Mouse (Mus musculus) embryonic facial prominence, embryonic 15.5 days (tissue): ENCODE results near the gene Dlec1. TPM values are rescaled to one million over a fixed set of nuclear protein-coding genes. Genes with fewer than 3 reads are reported as not detected.

Experiments used
- ATAC-seq: fragments of 200-750 bp; cut with Nextera tagmentation; 2 replicates; pipeline ENCODE4 v1.8.0; 2017; ENCODE audit warnings: low read depth, moderate TSS enrichment; ENCODE audit not compliant: insufficient number of reproducible peaks, low FRiP score, low TSS enrichment
- H3K27ac ChIP-seq: fragments of 300-500 bp; sonication (generic); replicated peaks from 2 replicates; pipeline ENCODE4 v1.5.1; 2015; ENCODE audit warnings: mild to moderate bottlenecking, inconsistent platforms
- H3K27me3 ChIP-seq: fragments of 300-500 bp; sonication (generic); 2 replicates; pipeline ENCODE4 v1.6.1; 2015; ENCODE audit warnings: inconsistent platforms
- H3K36me3 ChIP-seq: fragments of 300-500 bp; sonication (generic); 2 replicates; pipeline ENCODE4 v1.6.1; 2015; ENCODE audit warnings: mild to moderate bottlenecking, inconsistent platforms
- H3K4me1 ChIP-seq: fragments of 300-500 bp; sonication (generic); 2 replicates; pipeline ENCODE4 v1.6.1; 2015; ENCODE audit warnings: inconsistent platforms
- H3K4me2 ChIP-seq: fragments of 300-500 bp; sonication (generic); replicated peaks from 2 replicates; pipeline ENCODE4 v1.6.1; 2015; ENCODE audit warnings: mild to moderate bottlenecking, inconsistent platforms
- H3K4me3 ChIP-seq: fragments of 300-500 bp; sonication (generic); replicated peaks from 2 replicates; pipeline ENCODE4 v1.5.1; 2015; ENCODE audit warnings: mild to moderate bottlenecking, inconsistent platforms
- H3K9ac ChIP-seq: fragments of 300-500 bp; sonication (generic); 2 replicates; pipeline ENCODE4 v1.6.1; 2015; ENCODE audit warnings: inconsistent platforms
- H3K9me3 ChIP-seq: fragments of 300-500 bp; sonication (generic); replicated peaks from 2 replicates; pipeline ENCODE4 v1.6.1; 2016; ENCODE audit warnings: inconsistent platforms
- WGBS: fragments of 180-500 bp; shearing (Covaris S2); methylation state at CpG from one replicate; pipeline ENCODE4 v1.1.7; 2015; 5-methylcytosine and 5-hydroxymethylcytosine counted together
- polyA plus RNA-seq: library from polyadenylated mRNA; unstranded; fragments of >200 nt; fragmentation: Nextera tagmentation; extraction: Ambion mirVana; gene quantifications from 2 replicates; pipeline ENCODE4 v1.2.1, GENCODE M21; 2015

The Dlec1 gene
- polyA plus RNA-seq, 1 experiment from 2014 or later, result 3.5 TPM

GRCm38 (mm10) chr9:119165548-119165947, 63.3 kb downstream of the Dlec1 start:
- no peak overlapping the region for H3K9ac ChIP-seq
- ATAC-seq, result no peak
- 91% methylated on average over 6 of the region's 6 CpGs for WGBS

GRCm38 (mm10) chr9:119167608-119168007, 65.3 kb downstream of the Dlec1 start:
- Histone ChIP-seq H3K27ac (no peak overlapping the region), H3K4me2 (no peak overlapping the region), H3K9ac (no peak overlapping the region), H3K9me3 (no peaks in the 10 kb centered on the region), H3K36me3 (no peaks in the 10 kb centered on the region), H3K4me3 (no peak overlapping the region), H3K27me3 (no peaks in the 10 kb centered on the region), H3K4me1 (no peaks in the 10 kb centered on the region)
- ATAC-seq, result no peak
- 88% methylated on average over 2 of the region's 2 CpGs for WGBS

More at GRCm38 (mm10) chr9:119165548-119165947, 63.3 kb downstream of the Dlec1 start:
- H3K36me3 ChIP-seq, result no peaks in the 10 kb centered on the region
- H3K9me3 ChIP-seq, result no peaks in the 10 kb centered on the region
- no peak overlapping the region for H3K27ac ChIP-seq
- no peak overlapping the region for H3K4me3 ChIP-seq
- no peaks in the 10 kb centered on the region for H3K27me3 ChIP-seq
- no peak overlapping the region for H3K4me2 ChIP-seq
- H3K4me1 ChIP-seq, result no peaks in the 10 kb centered on the region

- ATAC-seq, result no peak
- Histone ChIP-seq H3K9me3 (no peaks in the 10 kb centered on the region), H3K4me3 (no peak overlapping the region), H3K4me2 (no peak overlapping the region), H3K27ac (no peak overlapping the region), H3K27me3 (no peaks in the 10 kb centered on the region), H3K4me1 (peaks cover 14% of the 10 kb centered on the region), H3K9ac (no peak overlapping the region), H3K36me3 (no peaks in the 10 kb centered on the region)
- WGBS, result 90% methylated on average over 11 of the region's 11 CpGs
Measured at GRCm38 (mm10) chr9:119179292-119179691, 77.0 kb downstream of the Dlec1 start.

- Histone ChIP-seq H3K4me1 (peaks cover 14% of the 10 kb centered on the region), H3K9ac (no peak overlapping the region), H3K27ac (0 out of 2 replicates have a peak overlapping the region, but pooled peaks have one; percentile 25), H3K36me3 (no peaks in the 10 kb centered on the region), H3K4me3 (no peak overlapping the region), H3K9me3 (no peaks in the 10 kb centered on the region), H3K4me2 (no peak overlapping the region), H3K27me3 (no peaks in the 10 kb centered on the region)
- WGBS, result 32% methylated on average over 3 of the region's 3 CpGs
- ATAC-seq, result no peak
Measured at GRCm38 (mm10) chr9:119181241-119181728, 79.0 kb downstream of the Dlec1 start.

- WGBS, result 33% methylated on average over 11 of the region's 11 CpGs
- Histone ChIP-seq H3K4me1 (no peaks in the 10 kb centered on the region), H3K4me2 (no peak overlapping the region), H3K27ac (no peak overlapping the region), H3K9me3 (no peaks in the 10 kb centered on the region), H3K36me3 (no peaks in the 10 kb centered on the region), H3K27me3 (no peaks in the 10 kb centered on the region), H3K4me3 (no peak overlapping the region), H3K9ac (no peak overlapping the region)
- ATAC-seq, result no peak; the same call in 1 of the 2 replicates
Measured at GRCm38 (mm10) chr9:119192202-119192990, 90.1 kb downstream of the Dlec1 start.

Other genes starting within 250 kb of the Dlec1 start
- gene Ctdspl, start 176.0 kb upstream of the Dlec1 start, polyA plus RNA-seq, result 18.5 and 19.2 TPM in 2 replicates
- gene Vill, start 49.7 kb upstream of the Dlec1 start, polyA plus RNA-seq, result 17.1 and 19.0 TPM in 2 replicates
- gene Plcd1, start 9.0 kb upstream of the Dlec1 start, polyA plus RNA-seq, result 48.7 and 49.1 TPM in 2 replicates
- gene Acaa1b, start 54.6 kb downstream of the Dlec1 start, polyA plus RNA-seq, result 2.1 and 3.0 TPM in 2 replicates
- not detected in 2 replicates for gene Gm47289, start 56.7 kb downstream of the Dlec1 start, polyA plus RNA-seq
- gene Slc22a13, start 106.6 kb downstream of the Dlec1 start, polyA plus RNA-seq, result not detected in 2 replicates
- gene Oxsr1, start 219.9 kb downstream of the Dlec1 start, polyA plus RNA-seq, result 11.8 and 12.1 TPM in 2 replicates
- gene Acaa1a, start 237.2 kb downstream of the Dlec1 start, polyA plus RNA-seq, result 117 and 120 TPM in 2 replicates
- gene Myd88, start 238.9 kb downstream of the Dlec1 start, polyA plus RNA-seq, result 32.1 and 33.1 TPM in 2 replicates